Mouse (Mus musculus) lung, embryonic 14.5 days (tissue): ENCODE data around the gene Gm9112. TPM values are rescaled to one million over a fixed set of nuclear protein-coding genes. Genes with fewer than 3 reads are reported as not detected.
"Not testable (repeated sequence)": the region's sequence is repeated elsewhere in the genome, so short reads cannot be mapped to it uniquely, and the experiment has no call there.

ENCODE experiments used
- ATAC-seq: fragments of 200-750 bp; cut with Nextera tagmentation; 2 replicates; pipeline ENCODE4 v1.8.0; 2017; ENCODE audit warnings: mild to moderate bottlenecking, moderate TSS enrichment, moderate library complexity; ENCODE audit not compliant: insufficient read depth
- DNase-seq: peaks from one replicate; pipeline ENCODE4 v3.0.0-alpha.2; 2015
- H3K27ac ChIP-seq: fragments of 300-500 bp; sonication (generic); 2 replicates; pipeline ENCODE4 v1.5.1; 2014; ENCODE audit warnings: low read depth, mild to moderate bottlenecking, moderate library complexity
- H3K27me3 ChIP-seq: fragments of 300-500 bp; sonication (generic); 2 replicates; pipeline ENCODE4 v1.6.1; 2014; ENCODE audit warnings: low read length, control low read depth; ENCODE audit not compliant: insufficient read depth
- H3K36me3 ChIP-seq: fragments of 300-500 bp; sonication (generic); 2 replicates; pipeline ENCODE4 v1.6.1; 2014; ENCODE audit warnings: control low read depth; ENCODE audit not compliant: insufficient read depth
- H3K4me1 ChIP-seq: fragments of 300-500 bp; sonication (generic); 2 replicates; pipeline ENCODE4 v1.6.1; 2014; ENCODE audit warnings: antibody characterized with exemption, control low read depth; ENCODE audit not compliant: insufficient read depth
- H3K4me2 ChIP-seq: fragments of 300-500 bp; sonication (generic); 2 replicates; pipeline ENCODE4 v1.6.1; 2014; ENCODE audit warnings: mild to moderate bottlenecking
- H3K4me3 ChIP-seq: fragments of 300-500 bp; sonication (generic); 2 replicates; pipeline ENCODE4 v1.5.1; 2014; ENCODE audit warnings: low read depth, low read length
- H3K9ac ChIP-seq: fragments of 300-500 bp; sonication (generic); 2 replicates; pipeline ENCODE4 v1.6.1; 2014
- H3K9me3 ChIP-seq: fragments of 300-500 bp; sonication (generic); 2 replicates; pipeline ENCODE4 v1.6.1; 2016; ENCODE audit warnings: low read depth, low read length, control low read depth
- CTCF ChIP-seq: IDR thresholded peaks from 2 replicates; pipeline ENCODE4 v1.5.1; 2016; ENCODE audit warnings: antibody characterized with exemption, low read depth
- WGBS: fragments of 180-500 bp; shearing (Covaris S2); extraction: QIAGEN DNeasy Blood & Tissue Kit; methylation state at CpG from one replicate; pipeline ENCODE4 v1.1.7; 2014; 5-methylcytosine and 5-hydroxymethylcytosine counted together
- polyA plus RNA-seq: library from polyadenylated mRNA; unstranded; fragments of >200 nt; fragmentation: Nextera tagmentation; extraction: Ambion mirVana; gene quantifications from 2 replicates; pipeline ENCODE4 v1.2.1, GENCODE M21; 2014

Gene Gm9112
- not detected in 2 replicates for polyA plus RNA-seq

- not testable (repeated sequence) for ATAC-seq, DNase-seq
These were observed at the start of gene Gm9112, which contains the start of gene Dmrtc1b for GRCm38 (mm10) chrX:102707535-102707934. TSS of gene Gm9112 (minus strand) at chrX:102707635. TSS of gene Dmrtc1b (plus strand) at chrX:102707865.

GRCm38 (mm10) chrX:102724226-102724625 is 16.8 kb upstream of the Gm9112 start:
- WGBS = 87% methylated on average over 6 of the region's 6 CpGs
- not testable (repeated sequence) for H3K4me2 ChIP-seq, H3K36me3 ChIP-seq, H3K4me3 ChIP-seq, H3K4me1 ChIP-seq, H3K9me3 ChIP-seq, H3K27me3 ChIP-seq, H3K9ac ChIP-seq, DNase-seq, ATAC-seq, H3K27ac ChIP-seq

More at GRCm38 (mm10) chrX:102707535-102707934, at the start of gene Gm9112, which contains the start of gene Dmrtc1b:
- not testable (repeated sequence) for H3K4me1 ChIP-seq, H3K4me2 ChIP-seq, H3K4me3 ChIP-seq, H3K27ac ChIP-seq, H3K9me3 ChIP-seq, H3K27me3 ChIP-seq, H3K36me3 ChIP-seq, H3K9ac ChIP-seq
- 73% methylated on average over 6 of the region's 10 CpGs for WGBS

DNA sequence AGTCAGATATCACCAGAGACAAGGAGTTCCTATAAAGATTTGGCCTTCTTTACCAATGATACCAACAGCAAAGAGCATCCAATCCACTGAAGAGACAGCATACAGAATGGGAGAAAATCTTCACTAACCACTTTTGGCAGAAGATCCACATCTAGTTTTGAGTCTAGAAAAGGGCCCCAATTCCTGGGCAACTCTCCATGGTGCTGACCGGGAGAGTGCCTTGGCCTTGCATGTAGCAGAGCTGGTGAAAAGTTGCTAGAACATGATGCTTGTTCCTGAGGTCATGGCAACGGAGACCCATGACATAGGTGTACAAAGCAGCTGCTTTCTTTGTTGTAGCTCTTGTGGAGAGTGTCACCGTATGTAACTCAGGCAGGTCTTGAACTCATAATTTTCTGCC is 6.8 kb downstream of the Gm9112 start:
- ATAC-seq, H3K4me3 ChIP-seq, H3K9ac ChIP-seq, H3K36me3 ChIP-seq, H3K27me3 ChIP-seq, H3K27ac ChIP-seq, H3K4me1 ChIP-seq, H3K4me2 ChIP-seq, H3K9me3 ChIP-seq: not testable (repeated sequence)
- DNase-seq = peak; percentile 60
- WGBS = 79% methylated on average over 3 of the region's 3 CpGs

- H3K9ac ChIP-seq, H3K9me3 ChIP-seq, H3K4me3 ChIP-seq, H3K4me1 ChIP-seq, H3K36me3 ChIP-seq, ATAC-seq, H3K4me2 ChIP-seq, H3K27ac ChIP-seq, H3K27me3 ChIP-seq: not testable (repeated sequence)
- peak; percentile 63 for TF ChIP-seq CTCF
- 16% methylated on average over 4 of the region's 4 CpGs for WGBS
- DNase-seq = peak; percentile 56
These were observed 18.2 kb downstream of the Gm9112 start for GRCm38 (mm10) chrX:102689252-102689651.

DNA sequence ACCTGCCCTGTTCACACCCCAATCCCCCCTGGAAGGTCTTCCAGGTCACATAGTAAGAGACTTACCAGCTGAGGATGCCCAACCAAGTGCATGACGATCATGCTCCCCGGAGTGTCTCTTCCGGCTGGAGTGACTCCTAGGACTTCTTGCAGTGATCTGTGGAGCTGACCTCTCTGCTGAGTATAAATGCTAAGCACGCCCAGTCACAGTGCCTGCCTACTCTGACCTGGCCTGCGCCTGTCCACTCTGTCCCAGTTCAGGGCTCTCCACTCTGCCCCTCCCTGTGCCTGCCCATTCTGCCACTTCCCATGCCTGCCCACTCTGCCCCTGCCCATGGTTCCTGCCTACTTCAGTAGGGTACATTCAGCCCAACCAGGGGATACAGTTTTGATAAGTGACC is 20.6 kb downstream of the Gm9112 start, which contains the start of gene Gm3880:
Gm3880 (minus strand) TSS at position 101 of the 400 bp plus-strand sequence.
- H3K36me3 ChIP-seq, H3K9ac ChIP-seq, H3K4me2 ChIP-seq, H3K4me1 ChIP-seq, ATAC-seq, H3K9me3 ChIP-seq, H3K4me3 ChIP-seq, DNase-seq, H3K27ac ChIP-seq, H3K27me3 ChIP-seq: not testable (repeated sequence)
- 70% methylated on average over 3 of the region's 5 CpGs for WGBS

GRCm38 (mm10) chrX:102684706-102685105 is 22.7 kb downstream of the Gm9112 start:
- not testable (repeated sequence) for H3K4me2 ChIP-seq, H3K9ac ChIP-seq, H3K27ac ChIP-seq, H3K36me3 ChIP-seq, H3K27me3 ChIP-seq, ATAC-seq, DNase-seq, H3K9me3 ChIP-seq, H3K4me1 ChIP-seq, H3K4me3 ChIP-seq
- 47% methylated on average over 3 of the region's 3 CpGs for WGBS

DNA sequence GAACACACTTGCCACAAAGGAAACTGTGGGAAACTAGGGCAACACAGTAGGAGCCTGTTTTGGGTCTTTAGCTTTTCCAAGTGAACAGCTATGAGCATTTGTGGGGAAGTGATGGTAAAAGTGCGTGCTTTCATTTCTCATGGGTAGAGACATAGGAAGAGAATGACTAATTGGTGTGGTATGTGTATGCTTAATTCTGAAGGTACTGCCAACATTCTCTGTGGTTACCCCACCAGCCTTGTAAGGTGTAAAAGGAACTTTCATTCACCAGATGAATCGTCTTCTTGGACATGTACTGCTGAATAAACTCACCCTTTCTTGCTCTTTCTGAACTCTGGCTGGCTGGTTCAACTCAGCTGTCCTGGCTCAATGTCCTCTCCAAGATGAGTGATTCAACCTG is 40.8 kb downstream of the Gm9112 start:
- no peak overlapping the region for H3K4me2 ChIP-seq
- H3K36me3 ChIP-seq = no peaks in the 10 kb centered on the region
- no peak overlapping the region for H3K4me3 ChIP-seq
- no peak for DNase-seq
- no peaks in the 10 kb centered on the region for H3K27me3 ChIP-seq
- ATAC-seq = no peak
- H3K4me1 ChIP-seq = no peaks in the 10 kb centered on the region
- no peak overlapping the region for H3K9ac ChIP-seq
- no peak overlapping the region for H3K27ac ChIP-seq
- H3K9me3 ChIP-seq = no peaks in the 10 kb centered on the region
- 63% methylated on average over 2 of the region's 2 CpGs for whole genome bisulfite sequencing
- no peak for TF ChIP-seq CTCF

GRCm38 (mm10) chrX:102660712-102661111 is 46.7 kb downstream of the Gm9112 start:
- ATAC-seq = no peak
- peak; percentile 9 for DNase-seq
- 18% methylated on average over 3 of the region's 3 CpGs for WGBS
- Histone ChIP-seq H3K4me3 (no peak overlapping the region), H3K27me3 (no peaks in the 10 kb centered on the region), H3K36me3 (no peaks in the 10 kb centered on the region), H3K27ac (no peak overlapping the region), H3K9me3 (no peaks in the 10 kb centered on the region), H3K4me2 (no peak overlapping the region), H3K9ac (no peak overlapping the region), H3K4me1 (no peaks in the 10 kb centered on the region)
- peak; percentile 35 for TF ChIP-seq CTCF

Other genes with a start within 250 kb of the Gm9112 start
- 3.1 and 3.9 TPM in 2 replicates for gene Hdac8, start 202.3 kb downstream of the Gm9112 start, polyA plus RNA-seq
- 11.8 and 12.0 TPM in 2 replicates for gene Phka1, start 63.4 kb downstream of the Gm9112 start, polyA plus RNA-seq
- not detected in 2 replicates for gene Gm3880, start 20.7 kb downstream of the Gm9112 start, polyA plus RNA-seq
- gene Dmrtc1b, start 230 bp upstream of the Gm9112 start, polyA plus RNA-seq = not detected in 2 replicates
- gene Dmrtc1c1, start 95.3 kb upstream of the Gm9112 start, polyA plus RNA-seq = not detected in 2 replicates
- gene Dmrtc1c2, start 147.0 kb upstream of the Gm9112 start, polyA plus RNA-seq = not detected in 2 replicates
- not detected in 2 replicates for gene 1700031F05Rik, start 160.3 kb upstream of the Gm9112 start, polyA plus RNA-seq
- gene Dmrtc1a, start 201.1 kb upstream of the Gm9112 start, polyA plus RNA-seq = 0.63 and 0.66 TPM in 2 replicates
- not detected in 2 replicates for gene 1700011M02Rik, start 201.3 kb upstream of the Gm9112 start, polyA plus RNA-seq
- not detected in 2 replicates for gene 1700018G05Rik, start 220.7 kb upstream of the Gm9112 start, polyA plus RNA-seq